Mouse (Mus musculus) Patski (cell line): ENCODE measurements around the gene Slc13a1. TPM values are rescaled to one million over a fixed set of nuclear protein-coding genes. Genes with fewer than 3 reads are reported as not detected.

Experiments used
- ATAC-seq: fragments of 100-300 bp; one replicate; pipeline ENCODE4 v1.8.0; 2021
- CTCF ChIA-PET: fragments of 350-600 bp; sonication (Branson Sonifier 250); formaldehyde crosslinking; loops from one replicate; lab custom pipeline; 2022; ENCODE audit warnings: inconsistent platforms; lab: Charles Lee
- POLR2A ChIA-PET: fragments of 350-600 bp; sonication (Branson Sonifier 250); formaldehyde crosslinking; loops from one replicate; lab custom pipeline; 2022; ENCODE audit warnings: antibody characterized with exemption, inconsistent platforms; lab: Charles Lee
- DNase-seq: peaks from one replicate; pipeline ENCODE4 v3.0.0-alpha.2; 2011; ENCODE audit warnings: low read depth, low spot score
- H3K27me3 ChIP-seq: fragments of 371-371 bp; one replicate; pipeline ENCODE4 v1.5.1; 2021
- CTCF ChIP-seq: fragments of 100-300 bp; IDR thresholded peaks from one replicate; pipeline ENCODE4 v1.5.1; 2021
- in situ Hi-C: fragments of 300-500 bp; cut with MboI; formaldehyde crosslinking; loops from 3 replicates; pipeline ENCODE4 v1.11.1; 2018; ENCODE audit warnings: low pct_unique_long_range_greater_than_20kb, mixed read lengths
- polyA plus RNA-seq: library from polyadenylated mRNA; unstranded; gene quantifications from one replicate; pipeline ENCODE4 v1.2.3, GENCODE M21; 2021

Slc13a1 gene
- polyA plus RNA-seq, 1 experiment from 2014 or later: not detected

GRCm38 (mm10) chr6:24166772-24167171 lies 1.1 kb downstream of the Slc13a1 start:
- DNase-seq (no peak), ATAC-seq (no peak)
- in situ Hi-C loops: no loop called here
- POLR2A ChIA-PET: no interaction called here
- TF ChIP-seq CTCF: no peak
- CTCF ChIA-PET: interaction anchor here (1.0 kb wide), 1 partner anchor 15 kb away, joined by 3 read pairs; no protein-coding TSS in a partner anchor
- peaks cover 9% of the 10 kb centered on the region for H3K27me3 ChIP-seq

- in situ Hi-C loops: no loop called here
- H3K27me3 ChIP-seq: peaks cover 9% of the 10 kb centered on the region
- ATAC-seq: no peak
- no peak for TF ChIP-seq CTCF
- ChIA-PET POLR2A (no interaction called here), CTCF (no interaction called here)
- no peak for DNase-seq
Observed at GRCm38 (mm10) chr6:24165249-24165648, 2.6 kb downstream of the Slc13a1 start.

- DNase-seq: no peak
- ChIA-PET POLR2A (no interaction called here), CTCF (interaction anchor here (1.1 kb wide), 1 partner anchor 10 kb away, joined by 4 read pairs; no protein-coding TSS in a partner anchor)
- TF ChIP-seq CTCF: no peak
- in situ Hi-C loops: no loop called here
- H3K27me3 ChIP-seq: no peaks in the 10 kb centered on the region
- ATAC-seq: no peak
Observed at GRCm38 (mm10) chr6:24159795-24160194, 8.1 kb downstream of the Slc13a1 start.

GRCm38 (mm10) chr6:24154901-24155300 lies 13.0 kb downstream of the Slc13a1 start:
- no peaks in the 10 kb centered on the region for H3K27me3 ChIP-seq
- ChIA-PET CTCF (no interaction called here), POLR2A (no interaction called here)
- no peak for ATAC-seq
- no peak for DNase-seq
- no peak for TF ChIP-seq CTCF
- in situ Hi-C loops: no loop called here

- no peak for ATAC-seq
- ChIA-PET POLR2A (no interaction called here), CTCF (no interaction called here)
- in situ Hi-C loops: no loop called here
- TF ChIP-seq CTCF: no peak
- H3K27me3 ChIP-seq: no peaks in the 10 kb centered on the region
- DNase-seq: no peak
Observed at GRCm38 (mm10) chr6:24132951-24133350, 34.9 kb downstream of the Slc13a1 start.

GRCm38 (mm10) chr6:24122632-24123031 lies 45.3 kb downstream of the Slc13a1 start:
- CTCF ChIA-PET: interaction anchor here (1.5 kb wide), 1 partner anchor 9 kb away, joined by 5 read pairs; no protein-coding TSS in a partner anchor
- ATAC-seq: no peak
- in situ Hi-C loops: no loop called here
- POLR2A ChIA-PET: no interaction called here
- no peak for DNase-seq
- TF ChIP-seq CTCF: no peak
- no peaks in the 10 kb centered on the region for H3K27me3 ChIP-seq

- TF ChIP-seq CTCF: no peak
- ChIA-PET CTCF (no interaction called here), POLR2A (no interaction called here)
- ATAC-seq (no peak), DNase-seq (no peak)
- no peaks in the 10 kb centered on the region for H3K27me3 ChIP-seq
- in situ Hi-C loops: no loop called here
Observed at GRCm38 (mm10) chr6:24111614-24112013, 56.3 kb downstream of the Slc13a1 start.

DNA sequence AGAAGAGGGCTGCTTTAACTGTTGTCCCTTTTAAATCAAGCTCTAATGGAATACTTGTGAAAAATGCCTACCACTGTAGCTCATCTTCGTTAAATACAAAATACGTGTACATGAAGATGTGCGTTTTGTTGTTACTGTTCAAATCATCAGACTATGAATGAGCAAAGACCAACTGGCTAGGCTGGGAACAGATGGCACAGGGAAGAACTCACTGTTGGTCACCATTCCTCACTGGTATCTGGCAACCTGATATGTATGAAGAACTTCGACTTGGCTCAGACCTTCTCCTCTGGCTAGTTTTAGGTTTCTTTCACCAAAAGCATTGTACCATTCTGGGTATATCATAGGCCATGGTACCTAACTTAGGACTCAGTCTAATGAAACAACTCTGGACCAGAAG lies 59.4 kb downstream of the Slc13a1 start:
- in situ Hi-C loops: no loop called here
- ChIA-PET POLR2A (no interaction called here), CTCF (no interaction called here)
- H3K27me3 ChIP-seq: no peaks in the 10 kb centered on the region
- no peak for TF ChIP-seq CTCF
- DNase-seq (no peak), ATAC-seq (no peak)

DNA sequence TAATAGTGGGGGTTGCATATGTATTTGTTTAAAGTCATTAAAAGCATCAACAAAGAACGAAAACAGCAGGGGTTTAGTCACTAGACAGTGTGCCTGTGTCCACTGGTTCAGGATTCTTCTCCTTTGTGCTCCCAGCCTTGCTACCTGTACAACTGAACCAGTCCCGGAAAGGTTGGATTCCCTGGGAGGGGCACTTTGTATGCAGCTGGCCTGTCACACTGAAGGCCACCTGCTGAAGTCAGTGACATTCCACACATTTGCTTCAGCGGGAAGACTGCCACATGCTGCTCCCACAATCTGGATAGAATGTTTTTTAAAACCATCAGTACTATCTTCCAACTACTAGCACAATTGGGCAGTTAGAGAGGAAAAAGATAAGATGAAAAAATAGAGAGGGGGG lies 61.7 kb downstream of the Slc13a1 start:
- CTCF ChIA-PET: no interaction called here
- no peak for ATAC-seq
- no peak for DNase-seq
- POLR2A ChIA-PET: no interaction called here
- TF ChIP-seq CTCF: no peak
- peaks cover 3% of the 10 kb centered on the region for H3K27me3 ChIP-seq
- in situ Hi-C loops: no loop called here

- DNase-seq (no peak), ATAC-seq (no peak)
- H3K27me3 ChIP-seq: peaks cover 3% of the 10 kb centered on the region
- CTCF ChIA-PET: no interaction called here
- in situ Hi-C loops: no loop called here
- POLR2A ChIA-PET: no interaction called here
- no peak for TF ChIP-seq CTCF
Observed at GRCm38 (mm10) chr6:24105681-24106080, 62.2 kb downstream of the Slc13a1 start.

- ChIA-PET CTCF (interaction anchor here (1.3 kb wide), 1 partner anchor 21 kb away, joined by 3 read pairs; no protein-coding TSS in a partner anchor), POLR2A (no interaction called here)
- no peak for ATAC-seq
- in situ Hi-C loops: no loop called here
- peaks cover 10% of the 10 kb centered on the region for H3K27me3 ChIP-seq
- TF ChIP-seq CTCF: no peak
- DNase-seq: no peak
Observed at GRCm38 (mm10) chr6:24101281-24101680, 66.6 kb downstream of the Slc13a1 start.

GRCm38 (mm10) chr6:24100705-24101104 lies 67.2 kb downstream of the Slc13a1 start:
- ChIA-PET CTCF (no interaction called here), POLR2A (no interaction called here)
- peaks cover 12% of the 10 kb centered on the region for H3K27me3 ChIP-seq
- in situ Hi-C loops: no loop called here
- DNase-seq: no peak
- ATAC-seq: no peak
- TF ChIP-seq CTCF: no peak
